Mouse (Mus musculus): ENCODE data around the gene Itpr3.

GRCm38 (mm10) chr17:27146323-27146923, 89.3 kb downstream of the Itpr3 start:
- TF ChIP-seq POLR2A (IDR thresholded peaks at IDR 0.05; ENCODE audit: insufficient read depth, low read depth, low read length) = no peak
- no peak for TF ChIP-seq EP300 (IDR thresholded peaks at IDR 0.05; ENCODE audit: insufficient read depth, low read depth, low read length)
- TF ChIP-seq CTCF (IDR thresholded peaks at IDR 0.05) = no peak

Data from heart, adult 2 months (tissue).